Mouse (Mus musculus) cerebellum, adult 9-10 months (tissue): Measurements from ENCODE around the gene Gm5767.
A peak's percentile ranks its signal among the peaks of the same experiment; 100 is the strongest.

Source experiments
- DNase-seq: peaks from one replicate; pipeline ENCODE4 v3.0.0; 2022

Gene Gm5767

DNA sequence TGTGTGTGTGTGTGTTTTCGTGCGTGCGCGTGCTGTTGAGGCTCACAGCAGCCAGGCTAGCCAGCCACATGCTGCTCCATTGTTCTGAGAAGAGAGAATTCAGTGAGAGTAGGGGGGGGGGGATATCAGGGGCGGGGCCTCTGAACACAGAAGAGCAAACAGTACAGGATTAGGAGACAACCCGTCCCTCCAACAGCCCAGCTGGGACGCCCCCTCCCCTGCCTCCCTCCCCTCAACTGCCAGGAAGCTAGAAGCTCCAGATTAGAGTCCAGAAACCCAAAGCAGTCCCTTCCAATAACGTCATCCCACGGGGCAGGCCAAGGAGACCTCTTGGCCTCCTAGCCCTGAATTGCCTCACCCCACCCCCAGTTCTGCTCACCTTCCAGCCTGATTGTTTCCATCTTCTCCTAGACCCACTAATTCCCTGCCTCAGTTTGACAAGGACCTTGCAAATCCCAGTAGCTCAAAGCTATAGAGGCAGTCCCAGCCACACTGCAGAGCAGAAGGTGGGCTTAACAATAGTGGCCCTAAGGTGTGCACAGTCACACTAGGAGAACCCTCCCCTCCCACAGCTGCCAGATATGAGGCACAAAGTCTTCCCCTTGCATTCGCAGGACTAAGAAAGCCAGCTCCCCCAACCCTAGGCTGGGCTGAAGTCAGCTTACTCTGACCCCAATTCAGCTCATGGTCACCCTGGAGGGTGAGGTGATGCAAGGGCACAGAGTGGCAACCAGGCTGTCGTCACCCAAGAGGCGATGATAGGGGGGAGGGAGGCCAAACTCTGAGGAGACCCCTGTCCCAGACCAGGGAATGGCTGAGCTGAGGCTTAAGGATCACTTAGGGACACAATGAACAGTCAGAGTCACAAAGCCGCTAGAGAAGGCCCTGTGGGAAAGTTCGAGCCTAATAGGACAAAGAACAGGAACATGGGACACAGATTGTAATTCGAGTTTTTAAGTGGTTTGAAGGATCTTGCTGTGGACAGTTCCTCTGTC lies 10.2 kb upstream of the Gm5767 start:
- no peak for DNase-seq

DNA sequence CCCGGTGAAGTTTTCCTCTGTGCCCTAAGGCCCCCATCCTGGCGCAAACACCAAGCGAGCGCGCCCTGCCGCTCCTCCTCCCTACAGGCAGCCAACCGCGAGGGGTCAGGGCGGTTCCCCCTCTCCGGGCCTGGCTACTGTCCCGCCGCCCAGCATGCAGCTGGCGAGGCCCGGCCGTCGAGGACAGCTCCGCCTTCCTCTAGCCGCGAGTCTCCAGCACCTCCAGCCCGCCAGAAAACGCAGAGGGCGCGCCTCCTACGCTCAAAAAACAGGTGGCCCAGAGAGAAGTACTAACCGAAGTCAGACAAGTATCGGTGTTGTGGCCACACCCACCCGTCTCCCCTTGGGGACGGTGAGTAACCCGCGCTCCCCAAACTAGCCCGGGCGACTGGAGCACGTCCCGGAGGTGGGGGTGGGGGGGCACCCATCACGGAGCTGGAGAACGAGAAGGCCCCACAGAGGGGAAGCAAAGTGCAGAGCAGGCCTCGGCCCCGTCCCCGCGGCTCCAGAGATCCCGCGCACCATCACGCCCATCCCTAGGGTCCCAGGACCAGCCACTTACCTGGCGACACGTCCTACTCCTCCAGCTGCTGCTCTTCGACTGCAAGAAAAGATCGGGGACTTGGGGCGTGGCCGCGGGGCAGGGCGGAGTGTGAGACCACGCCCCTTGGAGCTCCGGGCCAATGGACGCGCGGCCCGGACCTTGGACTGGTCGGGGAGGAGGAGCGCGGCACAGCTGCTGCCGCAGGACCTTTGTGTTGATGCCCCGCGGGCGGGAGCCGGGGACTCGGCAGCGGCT lies 8.8 kb upstream of the Gm5767 start, which contains the start of gene Carhsp1:
Gene Carhsp1 (minus strand): TSS at position 605 of the 799 bp plus-strand sequence.
- DNase-seq = peak; percentile 51

DNA sequence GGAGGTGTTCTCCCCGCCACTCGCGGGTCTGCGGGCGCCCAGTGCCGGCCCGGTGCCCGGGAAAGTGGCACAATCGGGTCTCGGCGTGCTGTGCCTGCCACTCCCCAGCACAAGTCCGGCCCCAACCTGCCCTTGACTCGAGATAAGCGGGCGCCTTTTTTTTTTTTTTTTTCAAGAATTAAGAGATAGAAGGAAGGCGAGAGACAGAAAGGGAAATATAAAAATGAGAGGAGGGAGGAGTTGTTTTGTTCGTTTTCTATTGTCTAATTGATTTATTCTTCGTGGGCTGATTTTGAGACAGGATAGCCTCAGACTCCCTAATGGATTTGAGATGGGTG lies 8.3 kb upstream of the Gm5767 start:
- DNase-seq = no peak

DNA sequence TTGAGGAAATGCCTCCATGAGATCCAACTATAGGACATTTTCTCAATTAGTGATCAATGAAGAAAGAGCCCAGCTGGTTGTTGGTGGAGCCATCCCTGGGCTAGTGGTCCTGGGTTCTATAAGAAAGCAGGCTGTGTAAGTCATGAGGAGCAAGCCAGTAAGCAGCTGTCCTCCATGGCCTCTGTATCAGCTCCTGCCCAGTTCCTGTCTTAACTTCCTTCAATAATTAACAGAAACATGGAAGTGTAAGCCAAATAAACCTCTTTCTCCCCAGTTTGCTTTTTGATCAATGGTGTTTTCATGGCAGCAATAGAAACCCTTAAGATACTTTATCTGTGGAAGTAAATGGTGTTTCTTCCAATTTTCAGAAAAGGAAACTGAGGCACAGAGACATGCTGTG lies 7.8 kb upstream of the Gm5767 start:
- DNase-seq = no peak

DNA sequence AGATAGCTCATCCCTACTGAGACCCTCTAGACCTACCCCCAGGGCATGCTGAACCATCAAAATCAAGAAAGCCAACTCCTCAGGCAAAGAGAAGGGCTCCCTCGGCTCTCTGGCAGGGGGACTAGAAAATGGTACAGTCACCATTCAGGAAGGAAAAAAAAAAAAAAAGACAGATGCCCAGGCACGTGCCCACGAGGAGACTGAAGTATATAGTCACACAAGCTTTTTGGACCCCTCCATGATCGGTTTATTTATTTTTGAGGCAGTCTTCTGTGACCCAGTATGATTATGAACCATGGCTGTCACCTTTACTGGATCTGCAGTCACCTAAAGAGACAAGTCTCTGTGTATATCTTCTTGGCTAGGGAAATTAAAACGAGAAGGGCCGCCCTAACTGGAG lies 7.2 kb upstream of the Gm5767 start:
- DNase-seq = no peak

DNA sequence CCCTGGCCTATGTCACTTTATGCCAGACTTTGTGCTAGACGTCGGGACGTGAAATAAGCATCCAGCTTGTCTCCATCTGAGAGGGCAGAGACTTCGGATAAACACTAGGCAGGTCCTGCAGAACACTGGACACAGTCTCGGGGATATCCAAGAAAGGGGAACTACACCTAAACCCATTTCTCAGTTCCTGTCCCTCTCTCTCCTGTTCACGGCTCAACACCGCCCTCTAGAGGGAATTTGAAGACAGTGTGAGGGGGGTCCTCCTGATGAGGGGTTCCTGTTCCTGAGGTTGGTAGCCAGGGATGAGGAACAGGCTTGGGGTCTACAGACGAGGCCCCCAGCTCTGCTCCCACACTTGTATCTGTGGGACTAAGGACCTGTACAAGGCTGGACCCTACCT lies 6.4 kb upstream of the Gm5767 start:
- no peak for DNase-seq

DNA sequence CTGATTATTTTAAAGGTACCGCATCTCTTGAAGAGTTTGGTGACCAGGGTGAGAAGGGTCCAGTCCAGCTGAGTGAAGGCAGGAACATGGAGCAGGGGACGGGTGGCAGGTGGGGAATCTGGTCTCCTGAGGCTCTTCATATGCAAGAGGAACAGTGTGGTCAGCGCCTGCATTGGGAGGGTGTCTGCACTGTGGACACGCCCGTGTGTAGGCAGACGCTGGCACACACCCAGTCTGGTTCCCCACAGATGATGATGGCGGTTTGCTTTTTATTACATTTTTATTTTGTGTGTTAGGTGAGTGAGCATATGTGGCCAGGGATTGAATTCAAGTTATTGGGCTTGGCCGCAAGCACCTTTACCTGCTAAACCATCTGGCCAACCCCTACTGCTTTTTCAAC lies 5.0 kb upstream of the Gm5767 start:
- DNase-seq = no peak

DNA sequence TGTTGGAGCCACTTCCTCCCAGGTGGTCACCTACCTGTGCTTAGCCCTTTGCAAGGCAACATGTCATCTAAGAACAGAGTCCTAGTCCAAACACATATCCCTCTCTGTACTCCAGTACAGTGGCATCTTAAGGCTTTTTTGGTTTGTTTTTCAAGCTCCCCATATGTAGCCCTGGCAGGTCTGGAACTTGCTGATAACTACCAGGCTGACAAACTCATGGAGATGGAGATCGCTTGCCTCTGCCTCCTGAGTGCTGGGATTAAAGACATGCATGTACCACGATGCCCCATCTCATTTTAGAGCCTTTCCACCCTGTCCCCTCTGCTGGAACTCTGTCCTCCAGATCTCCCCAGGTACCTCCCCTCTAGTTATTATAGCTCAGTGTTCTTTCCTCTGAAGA lies 4.3 kb upstream of the Gm5767 start:
- no peak for DNase-seq

DNA sequence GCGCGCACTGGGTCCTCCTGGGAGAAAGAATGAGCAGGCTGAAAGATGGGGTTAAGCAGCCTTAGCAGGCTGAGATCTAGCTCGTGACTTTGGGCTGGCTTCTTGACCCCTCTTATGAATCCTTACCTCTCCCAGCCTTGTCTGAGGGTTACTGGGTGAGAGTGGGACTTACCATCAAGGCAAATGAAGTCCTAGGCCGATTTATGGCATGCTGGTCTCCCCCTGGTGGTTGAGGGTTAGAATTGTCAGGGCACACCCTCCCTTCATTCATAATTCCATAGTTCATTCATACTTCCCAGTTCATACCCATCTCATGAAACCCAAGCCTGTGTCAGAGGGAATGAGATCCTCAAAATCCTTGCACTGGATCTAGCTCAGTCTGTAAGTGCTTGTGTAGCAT lies 3.8 kb upstream of the Gm5767 start:
- DNase-seq = peak; percentile 56

DNA sequence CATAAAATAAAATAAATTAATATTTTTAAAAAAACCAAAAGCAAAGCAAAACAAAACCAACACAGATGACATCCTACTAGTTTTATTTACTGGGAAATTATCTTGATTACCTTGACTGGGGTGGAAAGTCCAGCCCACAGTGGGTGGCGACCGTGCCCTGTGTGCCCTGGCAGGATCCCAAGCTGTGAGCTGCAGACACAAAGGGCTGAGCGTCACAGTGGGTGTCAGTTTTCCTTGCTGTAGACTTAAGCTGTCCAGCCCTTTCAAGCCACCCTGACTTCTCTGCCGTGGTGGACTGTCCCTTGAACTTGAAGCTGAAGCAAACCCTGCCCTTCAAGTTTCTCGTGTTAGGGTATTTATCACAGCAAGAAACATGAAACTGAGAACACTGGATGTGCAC lies 2.5 kb upstream of the Gm5767 start:
- no peak for DNase-seq

DNA sequence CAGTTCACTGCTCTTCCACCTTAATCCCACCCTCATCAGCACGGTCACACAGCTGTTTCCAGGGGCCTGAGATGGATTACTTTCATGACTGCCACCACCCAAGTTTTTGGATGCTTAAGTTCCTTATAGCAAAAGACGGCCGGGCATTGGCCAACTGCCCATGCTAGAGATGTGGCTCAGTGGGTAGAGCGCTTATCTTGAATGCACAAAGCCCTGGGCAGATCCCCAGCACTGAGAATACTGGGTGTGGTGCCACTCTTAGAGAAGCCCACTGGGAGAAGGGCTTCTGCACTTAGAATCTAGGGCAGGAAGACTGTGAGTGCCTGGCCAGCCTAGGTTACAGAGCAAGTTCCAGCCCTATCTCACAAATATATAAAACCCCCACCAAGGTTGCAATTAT lies 1.9 kb upstream of the Gm5767 start:
- no peak for DNase-seq

DNA sequence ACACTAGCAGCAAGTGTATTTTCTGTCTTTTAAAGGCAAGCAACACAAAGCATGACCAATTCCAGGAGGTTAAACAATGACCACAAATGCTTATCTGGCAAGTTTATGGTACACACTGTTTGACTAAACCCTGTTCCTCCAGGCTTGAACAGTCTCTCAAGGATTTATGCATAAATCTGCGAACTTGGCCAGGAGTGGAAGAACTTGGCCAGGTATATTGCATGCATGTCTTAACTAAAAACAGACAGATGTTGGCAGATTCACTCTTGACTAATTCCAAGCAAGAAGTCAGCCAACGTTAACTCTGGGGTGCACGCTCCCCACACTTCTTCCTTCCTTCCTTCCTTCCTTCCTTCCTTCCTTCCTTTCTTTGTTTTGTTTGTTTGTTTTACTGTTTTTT lies 790 bp upstream of the Gm5767 start:
- no peak for DNase-seq

DNA sequence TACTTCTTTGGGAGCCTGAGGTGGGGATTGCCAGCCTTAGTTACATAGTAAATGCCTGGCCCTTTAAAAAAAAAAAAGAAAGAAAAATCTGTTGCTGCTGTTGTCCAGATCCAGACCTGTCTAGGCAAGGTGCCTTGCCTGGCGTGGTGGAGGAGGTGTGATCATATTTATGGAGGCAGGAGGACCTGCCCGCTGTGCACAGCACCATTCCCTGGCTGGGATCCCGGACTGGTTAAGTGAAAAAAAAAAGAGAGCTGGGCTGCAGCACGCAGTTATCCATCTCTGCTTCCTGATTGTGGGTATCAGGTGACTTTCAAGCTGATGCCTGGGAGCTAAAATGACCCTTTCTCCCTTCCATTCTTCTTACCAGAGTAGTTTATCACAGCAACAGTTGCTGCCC lies 4.5 kb downstream of the Gm5767 start:
- peak; percentile 81 for DNase-seq

DNA sequence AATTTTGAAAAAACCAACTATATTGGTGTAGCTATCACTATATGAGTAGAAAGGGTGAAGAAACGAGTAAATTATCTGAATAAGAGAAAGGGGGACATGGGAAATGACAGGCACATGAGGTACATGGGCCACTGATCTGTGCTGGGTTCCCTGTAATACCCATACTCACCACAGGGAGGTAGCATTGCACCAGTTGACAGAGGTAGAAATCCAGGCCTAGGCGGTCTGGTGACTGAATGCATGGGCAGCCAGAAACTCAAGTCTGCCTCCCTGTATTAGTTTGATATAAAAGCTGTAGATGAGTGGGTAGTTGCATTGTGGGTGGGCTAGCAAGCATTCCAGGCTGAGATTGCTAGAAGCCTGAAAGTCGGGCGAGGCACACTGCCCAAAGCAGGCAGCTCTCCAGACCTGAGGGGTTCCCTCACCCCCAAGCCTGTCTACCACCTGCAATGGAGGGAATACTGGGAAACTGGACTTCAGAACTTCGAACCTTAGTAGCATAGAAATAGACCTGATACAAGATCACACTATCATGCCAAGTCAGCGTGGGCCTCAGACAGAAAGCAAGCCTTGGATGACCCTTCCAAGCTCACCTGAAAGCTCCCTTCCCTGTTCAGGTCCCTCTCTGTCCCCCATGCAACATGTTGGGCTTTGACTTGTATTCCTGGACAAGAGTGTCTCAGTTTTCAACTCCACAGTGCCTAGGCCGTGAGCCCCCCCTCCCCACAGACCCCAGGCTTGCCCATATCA lies 5.7 kb downstream of the Gm5767 start:
- peak; percentile 84 for DNase-seq

DNA sequence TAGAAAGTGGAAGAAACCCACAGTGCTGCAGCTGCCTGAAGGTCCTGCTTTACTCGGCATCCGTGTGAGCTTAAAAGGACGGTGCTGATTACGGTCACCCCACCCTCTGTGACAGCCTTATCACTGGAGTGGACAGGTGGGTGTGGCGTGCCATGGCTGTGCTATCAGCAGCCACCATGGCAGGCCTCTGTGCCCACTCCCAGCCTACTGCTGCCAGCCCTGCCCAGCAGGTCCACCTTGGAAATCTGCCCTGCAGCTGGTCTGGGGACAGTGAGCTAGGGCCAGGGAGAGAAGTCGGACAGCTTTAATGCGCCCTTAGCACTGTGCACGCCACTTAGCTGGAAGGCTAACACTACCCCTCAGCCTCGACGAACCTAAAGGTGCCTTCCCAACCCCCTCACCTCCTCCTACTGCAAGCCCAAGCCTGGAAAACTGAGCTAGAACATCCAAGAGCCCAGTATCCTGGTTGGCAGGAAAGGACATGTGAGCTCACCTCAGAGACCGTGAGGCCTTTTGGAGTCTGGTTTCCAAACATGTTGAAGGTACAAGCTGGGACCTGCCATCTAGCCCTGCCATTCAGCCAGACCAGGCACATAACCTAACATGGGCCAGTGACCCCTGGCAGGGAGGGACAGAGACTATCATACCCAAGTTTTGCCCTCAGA lies 6.4 kb downstream of the Gm5767 start:
- peak; percentile 39 for DNase-seq

DNA sequence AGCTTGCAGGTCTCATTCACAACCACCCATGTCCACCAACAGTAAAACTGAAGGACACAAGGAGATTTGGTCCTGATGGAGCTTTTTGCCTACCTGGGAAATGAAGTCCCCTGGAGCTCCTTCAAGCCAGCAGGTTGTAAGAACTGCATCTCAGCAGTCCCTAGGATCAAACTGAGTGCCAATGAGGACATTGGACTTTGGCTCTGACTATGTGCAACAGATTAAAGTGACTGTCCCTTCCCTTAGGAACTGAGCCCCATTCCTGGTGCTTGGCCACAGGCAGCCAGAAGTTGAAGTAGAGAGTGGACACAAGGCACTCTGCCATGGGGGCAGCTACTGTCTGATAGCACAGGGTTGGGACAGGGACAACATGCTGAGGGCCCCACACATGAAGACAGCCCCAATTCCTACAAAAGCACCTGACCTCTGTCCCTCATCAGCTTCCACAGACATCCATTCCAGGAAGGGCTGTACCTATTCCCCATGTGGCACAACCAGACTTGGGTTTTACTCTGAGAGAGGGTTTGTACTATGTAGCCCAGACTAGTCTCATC lies 7.1 kb downstream of the Gm5767 start:
- DNase-seq = no peak

DNA sequence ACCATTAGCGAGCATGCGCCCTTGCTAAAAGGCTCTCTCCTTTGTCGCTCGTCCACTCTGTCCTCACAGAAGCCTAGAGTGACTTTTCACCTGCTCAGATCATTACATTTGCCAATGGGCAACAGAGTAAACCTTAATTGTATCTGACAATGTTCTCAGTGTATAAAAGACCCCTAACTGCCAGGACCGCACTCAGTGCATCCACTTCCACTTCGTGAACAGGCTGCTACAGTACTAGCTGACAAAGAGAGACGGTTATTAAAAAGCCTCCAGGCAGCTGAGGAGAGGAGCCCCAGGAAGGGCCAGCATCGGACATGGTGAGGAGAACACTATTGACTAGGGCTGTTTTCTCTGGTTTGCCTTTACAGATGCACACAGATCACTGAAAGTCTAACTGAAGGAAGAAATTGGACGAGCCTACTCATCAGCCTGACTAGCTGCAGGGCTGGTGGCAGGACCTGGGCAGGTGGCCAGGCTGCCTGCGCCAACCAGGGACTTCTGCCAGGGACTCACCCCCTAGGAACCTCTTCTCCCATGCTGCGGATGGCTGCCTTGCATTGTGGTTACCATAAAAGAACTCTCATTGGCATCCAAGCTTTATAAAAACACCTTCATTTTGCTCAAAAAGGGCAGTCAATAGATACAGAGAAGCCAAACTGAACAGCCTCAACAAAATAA lies 9.5 kb downstream of the Gm5767 start:
- DNase-seq = peak; percentile 94

DNA sequence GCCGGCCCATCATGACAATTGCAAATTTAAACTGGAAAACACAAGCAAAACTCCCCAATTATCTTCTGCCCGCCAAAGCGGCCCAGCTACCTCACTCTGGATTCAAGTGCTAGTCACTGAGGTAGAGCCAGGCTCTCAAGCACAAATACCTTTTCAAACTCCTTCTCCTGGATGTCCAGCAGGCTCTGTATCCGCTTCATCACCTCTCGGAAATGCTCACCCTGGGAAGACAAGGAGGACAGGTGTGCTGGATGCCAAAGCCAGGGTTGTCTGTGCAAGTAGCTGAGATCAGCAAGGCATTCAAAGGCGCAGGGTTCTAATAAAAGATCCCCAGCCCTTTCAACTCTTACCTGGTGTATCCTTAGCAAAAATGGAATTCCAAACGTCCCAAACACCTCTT lies 10.6 kb downstream of the Gm5767 start:
- peak; percentile 62 for DNase-seq

DNA sequence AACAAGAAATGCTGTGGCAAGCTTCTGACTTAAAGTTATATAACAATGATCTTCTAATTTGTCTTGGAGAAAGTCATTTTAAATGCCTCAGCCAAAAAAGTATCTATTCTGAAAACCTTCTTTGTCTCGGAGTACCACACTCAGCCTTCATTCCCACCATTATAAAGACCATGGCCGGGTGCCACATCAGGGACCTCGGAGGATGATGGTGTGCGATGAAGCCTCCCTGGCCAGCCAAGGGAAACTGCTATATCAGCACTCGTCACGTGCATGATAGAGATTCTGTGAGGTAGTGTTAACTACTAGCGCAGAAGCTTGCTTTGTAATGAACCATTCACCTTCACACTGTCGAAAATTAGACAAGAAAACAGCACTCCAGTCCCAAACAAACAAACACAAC lies 19.0 kb downstream of the Gm5767 start:
- no peak for DNase-seq

DNA sequence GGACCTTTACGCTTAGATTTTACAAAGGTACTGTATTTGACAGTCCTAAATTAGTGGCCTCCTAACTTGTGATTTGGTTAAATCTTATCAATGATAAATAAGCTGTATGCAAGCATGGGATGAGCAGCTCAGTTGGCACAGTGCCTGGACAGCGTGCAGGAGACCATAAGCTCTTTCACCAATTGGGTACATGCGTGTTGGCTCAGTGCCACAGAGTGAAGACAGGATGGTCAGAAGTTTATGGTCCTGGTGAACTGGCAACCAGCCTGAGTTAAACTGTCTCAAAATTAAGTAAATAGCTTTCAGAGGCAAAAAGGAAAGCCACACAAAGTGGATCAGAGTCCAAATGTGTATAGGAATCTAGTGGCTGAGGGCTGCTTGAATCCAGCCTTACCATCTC lies 20.0 kb downstream of the Gm5767 start:
- DNase-seq = no peak

DNA sequence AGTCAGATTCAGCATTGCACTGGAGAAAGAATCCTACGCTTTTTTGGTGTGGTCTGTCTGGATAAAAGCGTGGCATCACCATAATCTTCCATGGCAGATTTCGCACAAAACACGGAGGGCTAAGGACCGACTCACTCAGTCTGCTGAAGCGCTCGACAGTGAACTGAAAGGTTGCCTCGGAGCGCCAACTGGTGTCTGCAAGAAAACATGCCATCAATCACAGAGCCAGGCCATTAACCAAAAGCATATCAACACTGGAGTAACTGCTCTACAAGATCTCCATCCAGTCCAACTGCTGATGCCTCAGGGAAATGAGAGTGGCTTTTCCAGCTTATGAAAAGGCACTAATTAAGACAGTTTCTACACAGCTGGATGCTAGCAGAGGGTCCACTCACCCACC lies 31.4 kb downstream of the Gm5767 start:
- DNase-seq = no peak

DNA sequence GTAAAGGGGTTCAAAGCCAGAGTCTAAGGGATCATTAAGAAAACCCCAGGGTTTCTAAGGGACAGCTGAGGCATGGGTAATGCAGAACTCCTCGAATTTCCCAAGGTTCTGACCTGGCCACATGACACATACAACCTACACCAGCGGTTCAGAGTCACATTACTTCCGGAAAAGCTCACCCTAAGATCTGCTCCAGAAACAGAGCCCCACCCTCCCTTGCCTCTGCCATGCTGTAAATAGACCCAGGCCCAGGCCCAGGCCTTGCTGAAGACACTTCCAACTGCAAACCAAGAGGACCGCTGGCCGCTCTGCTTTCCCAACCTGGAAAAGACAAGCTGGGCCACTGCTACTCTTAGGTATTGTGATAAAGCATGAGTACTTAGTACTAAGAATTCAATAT lies 34.3 kb downstream of the Gm5767 start:
- DNase-seq = no peak
